Mouse (Mus musculus) urinary bladder, postnatal 10 days (tissue): ENCODE data around the gene Foxe3.
"Not testable (repeated sequence)": the region's sequence is repeated elsewhere in the genome, so short reads cannot be mapped to it uniquely, and the experiment has no call there.

Experiments used
- DNase-seq: peaks from one replicate; pipeline ENCODE4 v3.0.0; 2022; ENCODE audit warnings: low spot score

Foxe3 gene

DNA sequence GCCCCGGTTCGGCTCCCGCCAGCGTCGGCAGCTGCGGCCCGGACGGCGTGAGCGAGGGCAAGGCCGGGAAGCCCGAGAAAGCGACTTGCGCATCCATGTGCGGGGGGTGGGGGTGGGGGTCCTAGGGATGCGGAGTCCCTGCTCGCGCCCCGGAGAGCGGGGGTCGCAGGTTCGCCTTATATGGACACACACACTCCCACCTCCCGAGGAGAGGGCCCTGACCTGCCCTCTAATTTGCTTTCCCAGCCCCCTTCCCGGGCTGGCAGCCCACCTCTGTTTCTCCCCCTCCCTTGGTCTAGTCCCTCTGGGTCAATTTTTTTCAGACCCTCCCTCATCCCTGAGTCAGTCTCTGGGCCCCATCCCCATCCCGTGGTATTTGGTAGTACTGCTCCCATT lies at the start of gene Foxe3:
Gene Foxe3 (minus strand): TSS at position 97 of the 396 bp plus-strand sequence.
- no peak for DNase-seq

DNA sequence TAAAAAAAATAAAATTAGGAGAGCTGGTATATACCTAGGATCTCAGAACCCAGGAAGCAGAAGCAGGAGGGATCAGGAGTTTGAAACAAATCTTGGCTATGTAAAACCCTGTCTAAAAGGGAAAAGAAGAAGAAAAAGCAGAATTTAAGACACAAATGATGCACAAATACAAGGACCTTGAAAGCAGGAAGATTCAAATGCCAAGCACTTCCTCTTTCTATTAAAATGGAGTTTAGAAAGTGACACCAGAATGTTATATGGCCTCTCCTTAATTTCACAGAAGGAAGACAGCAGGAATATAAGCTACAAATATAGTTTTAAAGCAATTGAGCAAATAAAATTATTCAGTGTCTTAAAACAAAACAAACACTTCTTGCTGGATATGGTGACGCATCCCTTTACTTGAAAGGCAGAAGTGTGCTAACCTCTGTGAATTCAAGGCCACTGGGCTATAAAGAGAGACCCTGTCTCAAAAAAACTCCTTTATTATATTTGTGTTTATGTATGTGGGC lies 47.5 kb upstream of the Foxe3 start:
- DNase-seq: no peak

DNA sequence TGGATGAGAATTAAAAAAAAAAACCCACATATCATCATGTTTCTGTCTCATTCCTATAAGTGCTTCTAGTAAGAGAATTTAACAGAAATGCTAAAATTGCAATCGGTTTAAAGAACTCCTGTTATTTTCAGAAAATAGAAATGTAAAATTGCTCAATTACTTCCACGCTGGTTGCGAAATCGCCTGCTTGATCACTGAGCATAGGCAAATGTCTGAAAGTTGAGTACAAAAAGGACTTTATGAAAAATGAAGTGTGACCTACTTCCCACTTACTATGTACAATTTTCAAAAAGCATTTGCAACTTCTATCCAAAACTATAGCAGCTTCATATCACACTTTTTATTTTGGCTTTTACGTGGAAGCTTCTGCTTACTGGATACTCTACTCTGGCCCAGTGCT lies 44.9 kb upstream of the Foxe3 start:
- DNase-seq: no peak

DNA sequence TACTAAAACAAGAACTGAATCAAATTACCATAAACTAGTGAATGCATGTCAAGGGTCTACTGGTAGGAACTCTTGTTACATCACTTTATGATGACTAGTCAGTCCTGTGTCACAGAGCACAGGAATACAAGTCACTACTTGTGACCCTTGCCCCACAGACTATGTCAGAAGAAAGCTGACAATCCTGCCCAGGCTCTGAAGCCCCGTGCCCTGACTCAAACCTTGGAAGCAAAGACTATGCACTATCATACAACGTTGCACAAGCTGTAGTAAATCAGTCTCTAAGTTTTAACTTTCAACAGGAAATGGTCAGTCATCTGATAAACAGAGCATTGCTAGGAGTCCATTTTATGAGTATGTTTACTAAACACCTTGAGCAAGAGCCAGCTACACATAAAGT lies 35.1 kb upstream of the Foxe3 start:
- DNase-seq: not testable (repeated sequence)

DNA sequence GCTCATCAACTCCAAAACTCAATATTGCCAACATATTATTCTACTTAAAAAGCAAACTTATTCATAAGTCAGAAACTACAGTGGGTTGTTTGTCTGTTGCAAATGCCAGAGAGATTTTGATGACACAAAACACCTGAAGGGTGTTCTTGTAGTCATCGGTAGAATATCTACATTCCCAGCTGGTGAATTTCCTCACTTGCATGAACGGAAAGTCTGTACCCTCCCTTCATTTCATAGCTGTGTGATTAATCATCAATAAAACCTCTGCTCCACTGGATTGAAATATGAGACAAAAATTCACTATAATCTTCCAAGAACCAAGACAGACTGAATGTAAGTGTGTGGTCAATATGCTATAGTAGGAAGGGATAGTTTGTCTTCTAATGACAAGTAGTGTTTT lies 33.7 kb upstream of the Foxe3 start:
- DNase-seq: no peak

DNA sequence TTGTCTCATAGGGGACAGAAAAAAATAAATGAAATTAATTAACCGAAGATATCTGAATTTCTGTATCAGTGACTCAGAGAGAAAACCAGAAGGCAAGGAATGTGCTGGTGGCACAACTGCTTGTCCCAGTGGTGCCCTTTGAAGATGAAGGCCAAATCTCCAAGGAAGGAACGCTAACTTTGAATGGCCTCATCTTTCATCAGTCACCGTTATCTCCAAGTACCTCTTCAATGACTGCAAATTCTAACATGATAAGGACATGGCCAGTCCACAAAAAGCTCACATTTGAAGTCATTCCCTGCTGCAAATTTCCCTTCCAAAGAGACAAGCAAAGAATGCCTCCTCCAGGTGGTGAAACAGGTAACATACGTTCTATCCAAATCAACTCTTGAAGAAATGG lies 33.0 kb upstream of the Foxe3 start:
- no peak for DNase-seq

DNA sequence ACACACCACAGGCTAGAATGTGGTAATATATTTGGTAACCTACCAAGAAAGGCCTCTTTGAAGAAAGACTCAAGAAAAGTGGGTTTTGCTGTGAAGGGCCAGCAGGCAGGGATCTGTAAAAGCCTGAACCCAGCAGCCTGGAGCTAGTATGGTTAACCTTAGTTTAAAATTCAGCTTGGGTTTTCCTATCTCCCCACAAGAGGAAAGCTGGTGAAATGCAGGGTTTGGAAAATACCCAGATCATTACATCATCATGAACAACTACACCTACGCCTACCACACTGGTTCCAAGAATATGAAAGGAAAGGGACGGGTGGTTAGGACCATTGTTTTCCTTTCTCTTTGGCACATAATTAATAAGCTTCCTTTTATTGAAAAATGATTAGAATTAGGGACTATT lies 32.4 kb upstream of the Foxe3 start:
- DNase-seq: no peak

DNA sequence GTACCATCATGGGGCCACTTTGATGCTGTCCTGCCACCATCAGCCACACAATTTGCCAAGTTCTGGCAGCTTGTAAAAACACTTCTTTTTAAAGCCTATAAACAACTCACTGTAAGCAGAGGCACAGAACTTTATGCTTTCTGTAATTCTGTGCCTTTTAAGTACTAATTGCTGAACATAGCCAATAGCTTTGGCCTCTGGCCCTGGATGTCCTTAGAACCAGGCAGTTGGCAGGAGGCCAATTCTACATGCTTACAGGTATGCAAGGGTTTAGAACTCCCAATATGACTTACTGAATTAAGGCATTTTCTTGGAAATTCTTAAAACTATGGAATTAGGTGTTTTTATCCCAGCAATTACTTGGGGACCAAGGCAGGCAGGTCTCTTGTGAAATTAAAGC lies 31.6 kb upstream of the Foxe3 start:
- no peak for DNase-seq

DNA sequence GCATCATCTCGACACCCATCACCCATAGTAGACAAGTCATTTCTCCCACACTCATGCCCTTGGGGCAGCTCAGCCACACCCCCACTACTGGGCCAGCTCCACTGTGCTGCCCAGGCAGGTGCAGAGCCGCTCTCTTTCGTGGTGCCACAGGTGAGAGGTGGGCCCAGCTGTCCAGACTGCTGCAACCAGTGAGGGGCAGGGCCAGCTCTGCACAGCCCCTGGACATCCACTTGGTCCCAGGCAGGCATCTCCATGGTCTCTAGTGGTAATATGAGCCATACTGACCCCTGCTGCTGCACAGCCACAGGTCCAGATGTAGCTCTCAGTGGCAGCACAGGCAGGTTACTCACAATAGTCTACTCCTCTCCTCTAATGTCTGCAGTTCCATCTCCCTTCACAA lies 27.4 kb upstream of the Foxe3 start:
- no peak for DNase-seq

DNA sequence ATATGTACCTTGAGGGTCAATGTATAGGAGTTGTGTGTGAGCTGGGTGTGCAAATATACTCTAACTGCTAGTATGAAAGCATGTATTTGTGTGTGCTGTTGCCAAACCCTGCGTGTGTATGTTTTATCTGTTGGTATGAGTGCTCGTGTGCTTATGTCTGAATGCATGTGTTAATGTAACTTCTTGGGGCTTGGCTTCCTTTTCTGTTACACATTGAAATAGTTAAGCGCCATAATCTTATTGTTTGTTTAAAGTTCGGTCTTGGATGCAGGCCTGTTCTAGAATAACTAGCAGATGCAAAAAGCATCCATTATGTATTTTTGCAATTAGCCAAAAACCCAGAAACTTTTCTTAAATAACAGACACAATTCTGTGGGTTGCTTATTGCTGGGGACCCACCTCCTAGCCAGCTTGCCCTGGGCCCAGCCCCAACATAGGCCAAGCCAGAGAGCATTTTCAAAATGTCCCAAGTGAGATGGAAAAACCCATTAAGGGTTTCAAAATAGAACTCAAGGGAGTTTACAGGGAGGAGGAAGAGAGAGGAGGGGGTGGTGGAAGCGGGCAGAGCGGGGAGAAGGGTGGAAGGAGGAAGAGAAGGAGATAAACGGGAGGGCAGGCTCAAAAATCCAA lies 22.2 kb upstream of the Foxe3 start:
- DNase-seq: no peak

DNA sequence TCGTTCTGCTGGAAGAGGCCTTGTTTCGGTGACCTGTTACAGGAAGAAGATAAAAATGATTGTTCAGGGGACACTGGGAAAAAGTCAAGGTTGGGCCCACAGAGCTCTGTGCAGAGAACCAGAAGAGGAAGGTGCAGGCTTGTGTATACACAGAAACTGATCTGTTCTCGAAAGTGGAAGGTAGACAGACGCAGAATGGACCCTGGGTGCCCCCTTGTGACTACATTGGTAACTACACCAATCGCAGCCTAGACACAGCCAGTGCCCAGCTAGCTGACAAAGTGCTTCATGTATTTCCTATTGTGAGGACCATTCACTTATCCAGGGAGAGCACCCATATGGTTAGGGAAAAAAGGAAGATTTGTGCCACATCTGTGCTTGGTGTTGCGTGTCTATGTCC lies 21.6 kb upstream of the Foxe3 start:
- peak; percentile 43 for DNase-seq

DNA sequence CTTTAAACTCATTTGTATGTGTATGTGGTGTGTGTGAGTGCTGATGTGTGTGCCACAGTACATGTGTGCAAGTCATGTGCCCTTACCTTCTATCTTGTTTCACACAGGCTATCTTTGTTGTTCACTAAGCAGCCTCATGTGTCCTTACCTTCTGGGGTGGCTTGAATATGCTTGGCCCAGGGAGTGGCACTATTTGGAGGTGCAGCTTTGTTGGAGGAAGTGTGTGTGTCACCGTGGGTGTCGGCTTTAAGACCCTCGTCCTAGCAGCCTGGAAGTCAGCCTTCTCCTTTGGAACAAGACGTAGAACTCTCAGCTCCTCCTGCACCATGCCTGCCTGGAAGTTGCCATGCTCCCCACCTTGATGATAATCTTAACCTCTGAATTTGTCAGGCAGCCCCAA lies 20.6 kb upstream of the Foxe3 start:
- DNase-seq: no peak

DNA sequence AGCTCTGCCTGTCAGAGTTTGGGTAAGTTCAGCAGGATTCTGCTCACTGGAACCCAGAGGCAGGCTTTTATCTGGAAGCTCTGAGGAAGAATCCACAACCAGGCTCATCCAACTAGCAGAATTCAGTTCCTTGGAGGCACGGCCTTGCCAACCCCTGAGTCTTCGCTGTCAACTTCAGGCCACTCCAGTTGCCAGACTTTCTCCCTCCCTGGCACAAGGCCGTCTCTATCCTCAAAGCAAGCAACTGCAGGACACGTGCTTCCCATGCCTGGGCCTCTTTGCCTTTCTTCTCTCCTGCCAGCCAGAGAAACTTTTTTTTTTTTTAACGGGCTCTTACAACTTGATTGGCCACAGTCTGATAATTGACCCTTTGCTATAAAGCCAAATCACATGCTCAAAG lies 19.2 kb upstream of the Foxe3 start:
- no peak for DNase-seq

DNA sequence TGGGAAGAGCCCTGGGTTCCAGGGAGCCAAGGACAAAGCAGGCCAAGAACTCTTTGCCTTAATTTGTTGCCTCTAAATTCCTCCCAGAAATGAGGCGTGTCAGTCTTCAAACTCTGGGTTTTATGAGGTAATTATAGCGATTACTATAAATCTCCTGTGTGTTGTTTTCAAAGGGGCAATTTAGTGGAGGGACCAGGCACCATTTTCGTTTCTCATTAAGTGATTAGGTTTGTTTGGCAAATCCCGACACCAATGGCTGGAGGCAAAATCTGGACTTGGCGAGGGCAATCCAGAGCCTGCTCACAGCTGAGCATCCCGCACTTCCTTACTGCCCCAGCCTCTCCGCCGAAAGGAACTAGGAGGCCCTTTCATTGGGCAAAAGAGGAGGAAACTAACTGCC lies 16.8 kb upstream of the Foxe3 start:
- no peak for DNase-seq

DNA sequence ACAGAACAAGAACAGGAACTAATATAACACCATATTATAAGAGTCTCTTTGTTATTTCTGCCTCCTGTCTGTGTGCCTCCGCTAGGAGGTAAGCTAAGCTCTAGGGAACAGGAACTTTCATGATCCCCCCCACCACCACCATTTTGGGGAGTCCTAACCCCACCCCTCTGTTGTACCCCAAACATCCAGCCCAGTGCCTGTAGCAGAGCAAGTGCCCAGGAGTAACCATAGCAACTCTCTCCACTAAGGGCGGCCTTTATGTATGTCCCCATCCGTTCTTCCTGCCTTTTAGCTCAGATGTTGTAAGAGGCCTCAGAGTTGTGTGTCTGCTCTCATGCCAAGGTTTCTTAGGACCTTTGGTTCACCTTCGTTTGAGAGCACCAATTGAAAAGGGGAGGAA lies 16.3 kb upstream of the Foxe3 start:
- no peak for DNase-seq

DNA sequence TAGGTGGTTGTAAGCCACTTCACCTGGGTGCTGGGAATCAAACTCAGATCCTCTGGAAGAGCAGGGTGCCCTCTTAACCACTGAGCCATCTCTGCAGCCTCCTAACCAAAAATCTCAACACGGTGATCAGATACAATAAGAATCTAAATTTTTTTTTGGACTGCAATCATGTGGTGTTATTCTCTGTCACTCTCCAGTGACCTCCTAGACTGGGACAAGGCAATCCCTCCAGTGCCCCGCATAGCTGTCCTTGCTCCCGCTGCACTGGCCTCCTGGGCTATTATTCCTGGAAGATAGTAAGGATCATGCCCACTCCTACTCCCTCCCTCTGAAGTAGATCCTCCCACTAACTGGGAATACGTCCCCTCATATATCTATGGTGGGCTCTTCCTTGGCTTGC lies 15.5 kb upstream of the Foxe3 start:
- no peak for DNase-seq

DNA sequence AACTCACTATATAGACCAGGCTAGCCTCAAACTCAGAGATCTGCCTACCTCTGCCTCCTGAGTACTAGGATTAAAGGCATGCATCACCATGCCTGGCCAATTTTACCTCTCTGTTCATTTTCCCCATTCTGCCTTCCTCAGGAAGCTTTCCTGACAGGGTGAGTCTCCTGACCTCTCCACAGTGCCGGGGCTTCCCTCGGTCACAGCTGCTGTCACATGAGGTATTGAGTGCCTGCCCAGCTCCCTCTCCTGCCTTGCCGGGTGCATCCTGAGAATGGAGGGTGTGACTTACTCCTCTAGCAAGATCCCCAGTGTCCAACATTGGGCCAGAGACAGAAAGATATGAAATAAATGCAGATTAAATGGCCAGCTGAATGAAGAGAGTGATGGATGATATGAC lies 12.4 kb upstream of the Foxe3 start:
- DNase-seq: no peak

DNA sequence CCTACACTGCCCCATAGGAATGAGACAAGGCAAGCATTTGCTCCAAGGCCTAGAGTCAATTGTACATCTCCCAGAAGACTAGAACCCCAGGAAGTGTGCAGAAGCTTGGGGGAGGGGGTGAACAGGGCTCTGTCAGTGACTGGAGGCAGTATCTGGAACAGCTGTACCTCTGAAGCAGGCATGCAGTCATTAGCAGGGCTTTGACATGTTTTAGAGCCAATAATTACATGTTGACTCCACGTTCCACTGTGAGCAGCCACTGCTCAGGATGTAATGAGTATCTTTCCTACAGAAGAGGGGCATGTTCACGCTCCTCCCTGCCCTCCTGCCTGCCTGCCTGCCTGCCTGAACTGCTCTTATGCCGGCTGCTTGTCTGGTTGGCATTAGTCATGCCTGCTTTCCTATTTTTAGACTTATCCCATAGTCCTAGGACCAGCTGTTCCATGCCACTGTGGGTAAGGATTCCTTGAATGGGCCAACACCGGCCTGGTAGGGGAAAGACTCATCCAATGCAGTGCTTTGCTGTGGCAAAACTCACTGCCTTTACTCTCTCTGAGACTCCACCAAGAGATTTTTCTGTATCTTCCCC lies 11.7 kb upstream of the Foxe3 start:
- no peak for DNase-seq

DNA sequence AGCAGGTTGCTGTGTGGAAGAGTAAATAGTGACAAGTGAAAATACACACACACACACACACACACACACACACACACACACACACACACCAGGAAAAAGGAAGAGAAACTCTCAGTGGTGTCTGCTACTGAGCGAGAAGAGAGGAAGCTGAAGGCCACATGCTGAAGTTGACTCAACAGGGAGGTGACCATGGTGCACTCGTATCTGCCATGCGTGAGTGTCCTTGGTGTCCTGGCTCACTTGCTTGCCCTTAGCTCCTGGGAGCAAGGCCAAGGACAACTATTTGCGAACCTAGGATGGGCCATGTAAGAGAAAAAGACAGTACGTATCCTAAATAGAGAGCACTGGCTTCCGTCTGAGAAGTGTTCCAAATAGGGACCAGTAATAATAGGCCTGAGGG lies 8.4 kb upstream of the Foxe3 start:
- DNase-seq: no peak

DNA sequence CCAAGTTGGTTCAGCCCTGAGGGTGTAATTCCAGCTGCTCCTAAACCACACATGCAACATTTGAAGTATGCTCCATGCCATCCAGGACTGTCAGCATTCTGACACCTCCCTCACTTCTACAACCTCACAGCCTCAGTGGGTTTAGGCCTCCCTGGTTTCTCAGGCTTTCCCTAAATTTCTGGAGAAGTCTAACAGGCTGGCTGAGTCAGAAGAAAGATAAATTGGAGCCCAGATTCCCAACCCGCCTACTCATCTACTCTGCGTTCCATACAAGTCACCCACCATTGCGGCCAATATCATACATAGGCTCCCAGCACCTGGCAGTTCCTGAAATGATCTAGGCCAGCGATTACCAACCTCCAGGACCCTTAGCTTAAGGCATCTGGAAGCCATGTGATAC lies 6.9 kb upstream of the Foxe3 start:
- no peak for DNase-seq

DNA sequence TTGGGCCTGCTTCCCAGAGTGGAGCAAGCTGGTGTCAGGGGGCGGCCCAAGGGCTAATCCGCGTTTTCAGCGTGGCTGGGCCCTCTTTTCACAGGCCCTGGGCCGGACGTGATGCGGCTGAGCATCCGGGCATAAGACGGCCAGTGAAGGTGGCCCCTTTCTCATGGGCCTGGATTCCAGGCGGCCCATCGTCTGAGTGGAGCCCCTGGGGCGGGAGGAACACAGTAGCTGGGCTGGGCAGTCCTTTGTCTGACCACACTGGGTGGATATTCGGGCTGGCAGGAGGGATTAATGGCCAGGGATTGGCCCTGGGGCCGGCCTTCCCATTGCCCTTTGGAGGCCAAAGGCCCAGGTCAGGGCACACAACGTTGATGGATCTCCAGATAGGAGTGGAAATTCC lies 3.3 kb upstream of the Foxe3 start:
- DNase-seq: no peak

DNA sequence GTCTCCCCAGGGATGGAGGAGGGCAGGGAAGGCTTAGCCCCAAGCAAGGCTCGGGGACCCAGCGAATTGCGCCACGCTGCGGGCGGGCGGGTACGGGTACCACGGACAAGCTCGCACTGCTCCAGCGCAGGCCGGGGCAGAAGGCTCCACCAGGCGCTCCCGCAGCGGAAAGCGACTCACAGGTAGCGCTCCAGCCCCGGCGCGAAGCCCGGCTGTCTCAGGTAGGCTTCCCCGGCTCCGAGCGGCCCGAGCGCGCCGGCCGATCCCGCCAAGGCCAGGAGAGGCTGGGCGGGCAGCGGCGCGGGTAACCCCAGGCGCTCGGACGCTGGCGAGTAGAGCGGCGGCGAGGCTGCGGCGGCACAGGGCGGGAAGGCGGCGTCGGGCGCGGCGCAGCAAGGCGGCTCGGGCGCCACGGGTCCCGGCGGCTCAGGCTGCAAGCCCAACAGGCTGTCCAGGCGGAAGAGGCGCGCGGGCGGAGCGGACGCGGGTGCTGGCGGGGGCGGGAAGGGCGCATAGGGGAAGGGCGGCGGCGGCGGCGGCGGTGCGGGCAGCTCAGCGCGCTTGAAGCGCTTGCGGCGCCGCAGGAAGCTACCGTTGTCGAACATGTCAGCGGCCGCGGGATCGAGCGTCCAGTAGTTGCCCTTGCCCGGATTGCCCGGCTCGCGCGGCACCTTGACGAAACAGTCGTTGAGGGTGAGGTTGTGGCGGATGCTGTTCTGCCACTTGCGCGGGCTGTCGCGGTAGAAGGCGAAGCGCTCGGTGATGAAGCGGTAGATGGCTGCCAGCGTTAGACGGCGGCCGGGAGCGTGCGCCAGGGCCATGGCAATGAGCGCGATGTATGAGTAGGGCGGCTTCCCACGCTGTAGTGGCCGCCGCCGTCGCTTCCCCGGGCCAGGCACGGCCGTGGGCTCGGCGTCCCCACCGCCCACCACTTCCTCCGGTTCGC lies 569 bp downstream of the Foxe3 start:
- DNase-seq: no peak

DNA sequence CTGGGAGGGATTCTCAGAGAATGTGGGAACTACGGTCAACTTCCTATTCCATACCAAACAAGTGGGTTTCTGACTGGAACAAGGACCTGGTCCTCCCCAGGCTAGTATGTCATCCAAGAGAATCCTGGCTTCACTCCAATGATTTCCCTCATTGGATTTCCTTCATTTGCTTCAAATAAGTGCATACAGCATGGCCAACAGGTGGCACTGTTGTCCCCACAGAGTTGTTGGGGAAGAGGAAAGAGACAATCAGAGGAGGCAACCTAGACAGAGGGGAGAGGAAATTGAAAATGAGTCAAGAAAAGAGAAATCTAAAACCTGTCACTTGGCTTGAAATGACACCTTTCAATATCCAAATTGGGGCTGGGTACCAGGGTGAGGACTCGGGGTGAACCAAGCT lies 8.7 kb downstream of the Foxe3 start:
- no peak for DNase-seq
